Mouse (Mus musculus): ENCODE data around the gene Fut11. TPM values are rescaled to one million over a fixed set of nuclear protein-coding genes. Genes with fewer than 3 reads are reported as not detected.

Gene Fut11
- total RNA-seq (2014; rRNA removed) (11.2 and 17.9 TPM in 2 replicates), polyA plus RNA-seq (2015; fragmentation: Nextera tagmentation; extraction: Ambion mirVana) (14.0 and 20.7 TPM in 2 replicates)

DNA sequence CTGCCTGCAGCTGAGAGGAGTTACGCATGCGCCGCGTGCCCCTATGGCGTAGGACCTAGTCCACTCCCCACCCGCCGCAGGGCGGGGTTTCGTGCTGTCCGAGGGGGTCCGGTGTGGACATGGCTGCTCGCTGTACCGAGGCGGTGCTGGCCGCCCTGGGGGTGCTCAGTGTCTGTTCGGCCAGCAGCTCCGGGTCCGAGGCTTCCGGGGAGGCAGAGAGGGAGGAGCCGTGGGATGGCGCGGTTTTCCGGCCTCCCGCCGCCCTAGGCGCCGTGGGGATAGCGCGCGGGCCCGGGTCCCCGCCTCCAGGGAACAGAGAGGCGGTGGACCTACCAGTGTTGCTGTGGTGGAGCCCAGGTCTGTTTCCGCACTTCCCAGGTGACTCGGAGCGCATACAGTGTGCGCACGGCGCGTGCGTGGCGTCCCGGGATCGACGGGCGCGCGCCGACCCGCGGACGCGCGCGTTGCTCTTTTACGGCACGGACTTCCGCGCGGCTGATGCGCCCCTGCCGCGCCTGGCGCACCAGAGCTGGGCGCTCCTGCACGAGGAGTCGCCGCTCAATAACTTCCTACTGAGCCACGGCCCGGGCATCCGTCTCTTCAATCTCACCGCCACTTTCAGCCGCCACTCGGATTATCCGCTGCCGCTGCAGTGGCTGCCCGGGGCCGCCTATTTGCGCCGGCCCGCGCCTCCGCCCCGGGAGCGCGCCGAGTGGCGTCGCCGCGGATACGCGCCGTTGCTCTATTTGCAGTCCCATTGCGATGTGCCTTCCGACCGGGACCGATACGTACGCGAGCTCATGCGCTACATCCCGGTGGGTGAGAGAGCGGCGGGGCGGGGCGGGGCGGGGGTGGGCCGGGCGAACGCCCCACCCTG, at the start of gene Fut11:
Gene Fut11 (plus strand): TSS at position 85 of the 877 bp plus-strand sequence.
- H3K27ac ChIP-seq (ENCODE audit: low read depth, low read length): peak within 1 kb of the TSS; percentile 95
- TF ChIP-seq CTCF (IDR thresholded peaks at IDR 0.05; ENCODE audit: low read depth): no peak
- ATAC-seq: peak; percentile 93
- peaks cover 28% of the 10 kb centered on the region for H3K4me1 ChIP-seq (ENCODE audit: insufficient read depth)
- H3K36me3 ChIP-seq (ENCODE audit: insufficient read depth): peaks cover 43% of the 10 kb centered on the region
- WGBS: 1% methylated on average over 102 of the region's 111 CpGs
- H3K9ac ChIP-seq: peak within 1 kb of the TSS; percentile 86
- peak; percentile 94 for DNase-seq
- no peaks in the 10 kb centered on the region for H3K9me3 ChIP-seq (ENCODE audit: low read length)
- H3K4me3 ChIP-seq (ENCODE audit: low read depth, low read length): peak within 1 kb of the TSS; percentile 83
- no peaks in the 10 kb centered on the region for H3K27me3 ChIP-seq (ENCODE audit: insufficient read depth, low read length)
- H3K4me2 ChIP-seq (ENCODE audit: low read depth): peak within 1 kb of the TSS; percentile 71

GRCm38 (mm10) chr14:20645547-20645946, 49.2 kb upstream of the Fut11 start:
- WGBS: 41% methylated on average over 3 of the region's 3 CpGs
- H3K9me3 ChIP-seq (ENCODE audit: low read length): no peaks in the 10 kb centered on the region
- no peaks in the 10 kb centered on the region for H3K4me1 ChIP-seq (ENCODE audit: insufficient read depth)
- H3K9ac ChIP-seq: no peak overlapping the region
- H3K27me3 ChIP-seq (ENCODE audit: insufficient read depth, low read length): no peaks in the 10 kb centered on the region
- H3K4me3 ChIP-seq (ENCODE audit: low read depth, low read length): no peak overlapping the region
- TF ChIP-seq CTCF (IDR thresholded peaks at IDR 0.05; ENCODE audit: low read depth): no peak
- H3K36me3 ChIP-seq (ENCODE audit: insufficient read depth): no peaks in the 10 kb centered on the region
- no peak for DNase-seq
- no peak overlapping the region for H3K4me2 ChIP-seq (ENCODE audit: low read depth)
- ATAC-seq: no peak
- H3K27ac ChIP-seq (ENCODE audit: low read depth, low read length): no peak overlapping the region

DNA sequence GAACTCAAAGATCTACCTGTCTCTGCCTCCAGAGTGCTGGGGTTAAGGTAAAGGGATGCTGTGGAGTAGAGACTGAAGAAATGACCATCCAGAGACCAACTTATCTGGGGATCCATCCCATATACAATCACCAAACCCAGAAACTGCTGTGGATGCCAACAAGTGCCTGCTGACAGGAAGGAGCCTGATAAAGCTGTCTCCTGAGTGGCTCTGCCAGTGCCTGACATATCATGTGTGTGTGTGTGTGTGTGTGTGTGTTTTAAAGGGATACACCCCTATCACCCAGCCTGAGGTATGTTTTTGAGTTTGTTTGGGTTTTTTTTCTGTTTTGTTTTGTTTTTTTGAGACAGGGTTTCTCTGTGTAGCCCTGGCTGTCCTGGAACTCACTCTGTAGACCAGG, 48.4 kb upstream of the Fut11 start:
- DNase-seq (no peak), ATAC-seq (no peak)
- H3K27me3 ChIP-seq (ENCODE audit: insufficient read depth, low read length): no peaks in the 10 kb centered on the region
- no peak overlapping the region for H3K4me2 ChIP-seq (ENCODE audit: low read depth)
- H3K4me3 ChIP-seq (ENCODE audit: low read depth, low read length): no peak overlapping the region
- H3K9ac ChIP-seq: no peak overlapping the region
- no peaks in the 10 kb centered on the region for H3K9me3 ChIP-seq (ENCODE audit: low read length)
- H3K4me1 ChIP-seq (ENCODE audit: insufficient read depth): no peaks in the 10 kb centered on the region
- H3K36me3 ChIP-seq (ENCODE audit: insufficient read depth): no peaks in the 10 kb centered on the region
- no peak for TF ChIP-seq CTCF (IDR thresholded peaks at IDR 0.05; ENCODE audit: low read depth)
- no peak overlapping the region for H3K27ac ChIP-seq (ENCODE audit: low read depth, low read length)

DNA sequence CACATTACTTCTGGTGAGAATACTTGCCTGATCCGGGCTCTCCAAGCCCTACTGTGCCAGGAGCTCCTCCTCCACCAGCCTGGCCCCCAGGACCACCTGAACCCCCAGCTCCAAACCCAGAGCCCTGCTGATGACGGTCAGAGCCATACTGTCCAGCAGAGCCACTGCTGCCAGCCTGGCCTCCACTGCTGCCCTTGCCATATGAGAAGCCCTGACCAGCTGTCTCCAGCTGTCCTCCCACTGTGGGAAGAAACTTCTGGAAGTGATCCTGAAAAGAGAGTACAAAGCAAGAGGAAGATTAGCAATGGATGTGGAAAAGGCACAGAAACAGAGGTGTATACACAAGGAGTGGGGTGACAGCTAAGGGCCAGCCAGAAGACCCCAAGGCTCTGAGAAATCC, 43.8 kb upstream of the Fut11 start:
- no peak overlapping the region for H3K4me3 ChIP-seq (ENCODE audit: low read depth, low read length)
- no peaks in the 10 kb centered on the region for H3K9me3 ChIP-seq (ENCODE audit: low read length)
- H3K27ac ChIP-seq (ENCODE audit: low read depth, low read length): no peak overlapping the region
- no peak overlapping the region for H3K9ac ChIP-seq
- no peak for TF ChIP-seq CTCF (IDR thresholded peaks at IDR 0.05; ENCODE audit: low read depth)
- no peak for ATAC-seq
- WGBS: 71% methylated on average over 2 of the region's 2 CpGs
- H3K4me2 ChIP-seq (ENCODE audit: low read depth): no peak overlapping the region
- no peaks in the 10 kb centered on the region for H3K27me3 ChIP-seq (ENCODE audit: insufficient read depth, low read length)
- no peak for DNase-seq
- H3K4me1 ChIP-seq (ENCODE audit: insufficient read depth): no peaks in the 10 kb centered on the region
- H3K36me3 ChIP-seq (ENCODE audit: insufficient read depth): no peaks in the 10 kb centered on the region

GRCm38 (mm10) chr14:20651722-20652256, 43.0 kb upstream of the Fut11 start:
- no peaks in the 10 kb centered on the region for H3K9me3 ChIP-seq (ENCODE audit: low read length)
- no peaks in the 10 kb centered on the region for H3K4me1 ChIP-seq (ENCODE audit: insufficient read depth)
- no peak overlapping the region for H3K9ac ChIP-seq
- no peak overlapping the region for H3K4me2 ChIP-seq (ENCODE audit: low read depth)
- H3K27me3 ChIP-seq (ENCODE audit: insufficient read depth, low read length): no peaks in the 10 kb centered on the region
- TF ChIP-seq CTCF (IDR thresholded peaks at IDR 0.05; ENCODE audit: low read depth): no peak
- ATAC-seq (no peak), DNase-seq (no peak)
- 65% methylated on average over 4 of the region's 4 CpGs for WGBS
- H3K4me3 ChIP-seq (ENCODE audit: low read depth, low read length): no peak overlapping the region
- no peaks in the 10 kb centered on the region for H3K36me3 ChIP-seq (ENCODE audit: insufficient read depth)
- H3K27ac ChIP-seq (ENCODE audit: low read depth, low read length): no peak overlapping the region

GRCm38 (mm10) chr14:20654690-20655421, 39.9 kb upstream of the Fut11 start:
- no peak overlapping the region for H3K4me2 ChIP-seq (ENCODE audit: low read depth)
- H3K27ac ChIP-seq (ENCODE audit: low read depth, low read length): no peak overlapping the region
- no peak for TF ChIP-seq CTCF (IDR thresholded peaks at IDR 0.05; ENCODE audit: low read depth)
- no peak overlapping the region for H3K4me3 ChIP-seq (ENCODE audit: low read depth, low read length)
- no peak for DNase-seq
- no peaks in the 10 kb centered on the region for H3K36me3 ChIP-seq (ENCODE audit: insufficient read depth)
- no peak for ATAC-seq
- 81% methylated on average over 9 of the region's 9 CpGs for WGBS
- no peak overlapping the region for H3K9ac ChIP-seq
- no peaks in the 10 kb centered on the region for H3K4me1 ChIP-seq (ENCODE audit: insufficient read depth)
- H3K27me3 ChIP-seq (ENCODE audit: insufficient read depth, low read length): no peaks in the 10 kb centered on the region
- H3K9me3 ChIP-seq (ENCODE audit: low read length): no peaks in the 10 kb centered on the region

DNA sequence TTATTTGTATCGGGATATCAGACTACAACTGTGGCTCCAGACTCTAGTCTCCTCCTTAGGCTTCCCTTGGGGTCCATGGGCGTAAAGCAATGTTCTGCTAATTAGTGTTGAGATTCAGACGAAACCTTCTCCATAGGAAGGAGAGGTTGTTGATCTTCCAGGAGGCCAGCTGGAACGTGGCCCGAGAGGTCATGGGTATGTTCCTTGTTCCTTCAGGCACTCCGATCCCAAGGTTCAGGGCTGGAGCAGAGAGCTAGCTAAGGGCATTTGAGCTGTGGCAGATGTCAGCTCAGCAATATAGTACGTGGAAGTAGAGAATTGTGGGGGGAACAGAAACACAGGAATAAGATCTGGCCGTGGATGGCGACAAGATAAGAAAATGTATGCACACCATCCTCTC, 39.0 kb upstream of the Fut11 start:
- H3K4me3 ChIP-seq (ENCODE audit: low read depth, low read length): no peak overlapping the region
- H3K4me2 ChIP-seq (ENCODE audit: low read depth): no peak overlapping the region
- TF ChIP-seq CTCF (IDR thresholded peaks at IDR 0.05; ENCODE audit: low read depth): no peak
- no peak for ATAC-seq
- H3K4me1 ChIP-seq (ENCODE audit: insufficient read depth): no peaks in the 10 kb centered on the region
- no peaks in the 10 kb centered on the region for H3K9me3 ChIP-seq (ENCODE audit: low read length)
- no peaks in the 10 kb centered on the region for H3K36me3 ChIP-seq (ENCODE audit: insufficient read depth)
- DNase-seq: no peak
- H3K9ac ChIP-seq: no peak overlapping the region
- WGBS: 85% methylated on average over 9 of the region's 9 CpGs
- no peaks in the 10 kb centered on the region for H3K27me3 ChIP-seq (ENCODE audit: insufficient read depth, low read length)
- no peak overlapping the region for H3K27ac ChIP-seq (ENCODE audit: low read depth, low read length)
